Mouse (Mus musculus) thymus, postnatal 4 days (tissue): ENCODE data around the gene Fzd9.
"Not testable (repeated sequence)": the region's sequence is repeated elsewhere in the genome, so short reads cannot be mapped to it uniquely, and the experiment has no call there.

Experiments
- DNase-seq: peaks from one replicate; pipeline ENCODE4 v3.0.0; 2021

The Fzd9 gene

DNA sequence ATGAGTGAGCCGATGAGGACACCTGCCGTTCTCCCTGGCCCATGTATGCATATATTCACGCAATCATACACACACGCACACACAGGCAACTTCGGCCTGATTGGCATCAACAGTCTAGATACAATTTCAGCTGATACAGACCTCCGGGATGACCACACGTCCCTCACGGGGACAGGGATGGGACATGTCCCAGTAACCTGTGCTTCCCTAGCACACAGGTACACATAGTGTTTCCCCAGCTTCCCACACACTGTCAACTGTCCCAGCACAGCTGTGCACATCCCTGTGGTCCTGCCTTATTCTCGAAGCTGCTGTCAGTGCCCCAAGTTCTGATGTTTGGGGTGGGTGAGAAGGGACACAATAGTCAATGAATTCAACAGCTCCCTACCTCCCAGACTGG is 3.7 kb downstream of the Fzd9 start:
- DNase-seq, result no peak

GRCm38 (mm10) chr5:135246531-135246930 is 4.5 kb downstream of the Fzd9 start:
- DNase-seq, result no peak

- no peak for DNase-seq
Measured at GRCm38 (mm10) chr5:135243166-135243565, 7.9 kb downstream of the Fzd9 start.

- no peak for DNase-seq
Measured at GRCm38 (mm10) chr5:135242608-135243007, 8.4 kb downstream of the Fzd9 start.

DNA sequence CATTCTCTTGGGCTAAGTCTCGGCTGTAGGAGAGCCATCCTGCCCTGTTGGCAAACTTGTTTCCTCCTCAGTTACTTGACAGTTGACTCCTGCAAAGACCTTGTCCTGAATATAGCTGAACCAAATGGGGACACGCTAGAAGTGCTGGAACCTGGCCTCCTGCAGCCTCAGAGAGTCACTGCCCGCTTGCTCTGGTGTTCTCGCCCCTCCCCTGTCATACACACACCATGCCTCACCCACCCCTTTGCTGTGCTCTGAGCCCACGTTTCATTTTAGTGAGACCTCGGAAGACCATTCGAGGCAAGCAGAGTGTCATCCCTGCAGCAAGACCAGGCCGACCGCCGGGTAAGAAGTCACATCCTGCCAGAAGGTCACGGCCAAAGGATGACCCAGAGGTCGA is 8.9 kb downstream of the Fzd9 start:
- no peak for DNase-seq

DNA sequence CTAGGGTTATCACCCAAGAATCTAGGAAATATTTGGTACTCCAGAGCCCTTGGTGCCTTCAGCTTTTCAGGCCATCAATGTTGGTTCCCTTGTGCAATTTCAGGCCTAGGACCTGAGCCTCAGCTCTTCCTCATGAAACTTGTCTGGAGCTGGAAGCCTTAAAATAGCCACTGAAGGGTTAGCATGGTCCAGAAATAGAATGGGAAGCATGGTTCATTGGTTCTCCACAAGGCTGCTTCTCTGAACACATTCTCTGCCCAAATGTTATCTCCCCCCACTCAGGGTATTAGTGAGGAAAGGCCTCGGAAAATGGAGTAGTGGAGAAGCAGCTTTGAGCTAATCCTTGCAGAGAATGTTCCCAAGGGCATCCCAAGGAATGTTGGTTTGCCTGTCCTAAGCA is 9.6 kb downstream of the Fzd9 start:
- no peak for DNase-seq

GRCm38 (mm10) chr5:135238832-135239231 is 12.2 kb downstream of the Fzd9 start:
- DNase-seq, result no peak

- peak; percentile 84 for DNase-seq
Measured at GRCm38 (mm10) chr5:135236571-135236970, 14.5 kb downstream of the Fzd9 start.

- DNase-seq, result no peak
Measured at GRCm38 (mm10) chr5:135233166-135233920, 17.7 kb downstream of the Fzd9 start.

- no peak for DNase-seq
Measured at GRCm38 (mm10) chr5:135230186-135230585, 20.8 kb downstream of the Fzd9 start.

- DNase-seq, result not testable (repeated sequence)
Measured at GRCm38 (mm10) chr5:135225879-135226278, 25.2 kb downstream of the Fzd9 start.

- no peak for DNase-seq
Measured at GRCm38 (mm10) chr5:135224169-135224568, 26.9 kb downstream of the Fzd9 start.

DNA sequence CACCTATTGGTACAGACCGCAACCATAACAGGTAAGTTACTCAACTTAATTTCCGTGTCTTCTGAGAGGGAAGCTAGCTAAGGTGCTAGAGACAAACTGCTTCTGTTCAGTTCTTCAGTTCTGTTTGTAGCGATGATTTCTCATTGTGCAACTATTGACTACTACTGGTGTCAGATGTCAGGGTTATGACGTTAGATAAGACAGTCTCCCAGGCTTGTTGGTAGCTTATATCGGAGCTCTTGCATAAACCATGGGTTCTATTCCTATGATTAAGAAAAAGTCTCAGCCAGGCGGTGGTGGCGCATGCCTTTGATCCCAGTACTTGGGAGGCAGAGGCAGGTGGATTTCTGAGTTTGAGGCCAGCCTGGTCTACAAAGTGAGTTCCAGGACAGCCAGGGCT is 29.0 kb downstream of the Fzd9 start:
- no peak for DNase-seq

GRCm38 (mm10) chr5:135220941-135221340 is 30.1 kb downstream of the Fzd9 start:
- DNase-seq, result no peak

GRCm38 (mm10) chr5:135216871-135217270 is 34.2 kb downstream of the Fzd9 start:
- no peak for DNase-seq

DNA sequence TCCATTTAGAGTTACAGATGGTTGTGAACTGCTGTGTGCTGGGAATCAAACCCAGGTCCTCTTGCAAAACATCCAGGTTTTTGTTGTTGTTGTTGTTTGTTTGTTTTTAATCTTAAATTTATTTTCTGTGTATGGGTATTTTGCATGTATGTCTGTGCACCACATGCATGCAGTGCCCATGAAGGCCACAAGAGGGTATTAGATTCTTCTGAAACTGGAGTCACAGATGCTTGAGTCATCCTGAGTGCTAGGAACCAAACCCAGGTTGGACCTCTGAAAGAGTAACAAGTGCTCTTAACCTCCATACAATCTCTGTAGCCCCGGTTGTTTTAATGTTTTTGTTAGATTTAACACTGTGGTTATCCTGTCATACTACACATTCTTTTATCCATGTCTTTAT is 42.8 kb downstream of the Fzd9 start:
- peak; percentile 42 for DNase-seq

- no peak for DNase-seq
Measured at GRCm38 (mm10) chr5:135202763-135203162, 48.3 kb downstream of the Fzd9 start.
